Mouse (Mus musculus) brain, embryonic 14.5 days (tissue): ENCODE measurements at regions not wholly inside any gene's neighbourhood (a gene's known extent, or its start where the extent isn't known, plus 50 kb on each side); places are given as distances from the start of the nearest gene placed in this dataset.

Experiments used
- CTCF ChIP-seq: fragments of 200-500 bp; IDR thresholded peaks from 2 replicates; pipeline ENCODE4 v1.5.1; 2012; ENCODE audit warnings: inconsistent platforms, mild to moderate bottlenecking, moderate library complexity, borderline replicate concordance; ENCODE audit not compliant: insufficient read depth, insufficient read length; ENCODE audit errors: extremely low read depth
- POLR2A ChIP-seq: fragments of 200-500 bp; IDR thresholded peaks from 2 replicates; pipeline ENCODE4 v1.6.1; 2012; ENCODE audit warnings: mild to moderate bottlenecking, inconsistent platforms, borderline replicate concordance; ENCODE audit not compliant: poor library complexity, insufficient read depth, insufficient read length, severe bottlenecking; ENCODE audit errors: extremely low read depth

DNA sequence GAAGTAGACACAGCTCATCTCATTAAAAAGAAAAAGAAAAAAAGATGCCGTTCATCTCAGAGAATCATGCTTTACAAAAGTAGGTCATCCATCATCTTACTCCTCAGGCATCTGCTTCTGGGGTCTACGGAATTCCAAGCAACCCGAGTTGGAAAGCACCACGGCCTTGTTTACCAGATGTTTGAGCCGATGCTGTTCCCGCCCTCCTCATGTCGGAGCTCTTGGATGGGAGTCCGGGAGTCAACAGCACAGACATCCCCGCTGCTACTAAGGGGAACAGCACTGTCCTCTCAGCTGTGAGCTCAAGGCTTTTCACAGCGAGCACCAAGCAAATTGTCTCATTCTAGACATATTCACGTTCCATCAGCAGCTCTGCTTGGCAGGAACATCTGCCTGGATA is 352.9 kb upstream of the Tbx3 start:
- TF ChIP-seq CTCF (no peak), POLR2A (no peak)
